Mouse (Mus musculus) gastrocnemius, postnatal 4 days (tissue): ENCODE results near the gene Mycbpap. TPM values are rescaled to one million over a fixed set of nuclear protein-coding genes. Genes with fewer than 3 reads are reported as not detected.

ENCODE experiments used
- total RNA-seq, 2 experiments: library from RNA; stranded (reverse); gene quantifications; 2 replicates each; pipeline ENCODE4 v1.2.3; 2021

Gene Mycbpap
- total RNA-seq, 2 experiments from 2014 or later: 0.26 to 0.59 TPM

Other genes with a start within 250 kb of the Mycbpap start
- gene Gm21885, start 239.9 kb downstream of the Mycbpap start, total RNA-seq: not detected
- gene Luc7l3, start 199.8 kb downstream of the Mycbpap start, total RNA-seq: 10 to 100 TPM; 62.7 to 73.3 TPM
- gene Ankrd40, start 193.7 kb downstream of the Mycbpap start, total RNA-seq: 100 to 1,000 TPM; 127 to 137 TPM
- 1 to 10 TPM; 2.0 to 2.4 TPM for gene Abcc3, start 128.7 kb downstream of the Mycbpap start, total RNA-seq
- gene Cacna1g, start 47.5 kb downstream of the Mycbpap start, total RNA-seq: 10 to 100 TPM; 18.7 to 22.7 TPM
- under 1 TPM in 1 of 2 experiments, not detected in 1; 0.29 TPM for gene Spata20, start 35.6 kb downstream of the Mycbpap start, total RNA-seq
- gene Epn3, start 21.8 kb downstream of the Mycbpap start, total RNA-seq: under 1 TPM; 0.47 to 0.49 TPM
- 1 to 10 TPM; 4.7 to 6.0 TPM for gene Rsad1, start 27.5 kb upstream of the Mycbpap start, total RNA-seq
- 1 to 10 TPM; 1.5 to 2.8 TPM for gene Chad, start 43.3 kb upstream of the Mycbpap start, total RNA-seq
- gene Acsf2, start 80.1 kb upstream of the Mycbpap start, total RNA-seq: 10 to 100 TPM; 10.5 to 11.6 TPM
- gene Lrrc59, start 108.0 kb upstream of the Mycbpap start, total RNA-seq: 10 to 100 TPM; 68.8 to 72.2 TPM
- 10 to 100 TPM; 55.3 to 60.3 TPM for gene Mrpl27, start 132.0 kb upstream of the Mycbpap start, total RNA-seq
- gene Eme1, start 132.2 kb upstream of the Mycbpap start, total RNA-seq: 1 to 10 TPM; 4.3 to 4.5 TPM
- gene Xylt2, start 155.8 kb upstream of the Mycbpap start, total RNA-seq: 10 to 100 TPM; 17.4 to 18.6 TPM
- not detected for gene Gm11541, start 182.8 kb upstream of the Mycbpap start, total RNA-seq
- 1 to 10 TPM in 1 of 2 experiments, under 1 TPM in 1; 0.98 to 1.3 TPM for gene Cdc34b, start 220.0 kb upstream of the Mycbpap start, total RNA-seq